Mouse (Mus musculus) heart, embryonic 12.5 days (tissue): Measurements from ENCODE around the gene Ccl6. TPM values are rescaled to one million over a fixed set of nuclear protein-coding genes. Genes with fewer than 3 reads are reported as not detected.

Source experiments
- ATAC-seq: fragments of 200-750 bp; cut with Nextera tagmentation; 2 replicates; pipeline ENCODE4 v1.8.0; 2017; ENCODE audit warnings: moderate TSS enrichment, moderate library complexity; ENCODE audit not compliant: insufficient number of reproducible peaks, low FRiP score
- H3K27ac ChIP-seq: fragments of 300-500 bp; sonication (generic); 2 replicates; pipeline ENCODE4 v1.5.1; 2016; ENCODE audit warnings: mild to moderate bottlenecking, moderate library complexity; ENCODE audit not compliant: poor library complexity, severe bottlenecking
- H3K27me3 ChIP-seq: fragments of 300-500 bp; sonication (generic); replicated peaks from 2 replicates; pipeline ENCODE4 v1.6.1; 2016; ENCODE audit warnings: mild to moderate bottlenecking, moderate library complexity
- H3K36me3 ChIP-seq: fragments of 300-500 bp; sonication (generic); 2 replicates; pipeline ENCODE4 v1.6.1; 2016; ENCODE audit warnings: mild to moderate bottlenecking, moderate library complexity
- H3K4me1 ChIP-seq: fragments of 300-500 bp; sonication (generic); replicated peaks from 2 replicates; pipeline ENCODE4 v1.6.1; 2016; ENCODE audit warnings: mild to moderate bottlenecking
- H3K4me2 ChIP-seq: fragments of 300-500 bp; sonication (generic); 2 replicates; pipeline ENCODE4 v1.6.1; 2016; ENCODE audit warnings: mild to moderate bottlenecking, moderate library complexity
- H3K4me3 ChIP-seq: fragments of 300-500 bp; sonication (generic); 2 replicates; pipeline ENCODE4 v1.5.1; 2016; ENCODE audit warnings: mild to moderate bottlenecking
- H3K9ac ChIP-seq: fragments of 300-500 bp; sonication (generic); 2 replicates; pipeline ENCODE4 v1.6.1; 2016; ENCODE audit warnings: mild to moderate bottlenecking, moderate library complexity
- H3K9me3 ChIP-seq: fragments of 300-500 bp; sonication (generic); replicated peaks from 2 replicates; pipeline ENCODE4 v1.6.1; 2016; ENCODE audit warnings: mild to moderate bottlenecking, moderate library complexity
- WGBS: fragments of 180-500 bp; shearing (Covaris S2); methylation state at CpG from one replicate; pipeline ENCODE4 v1.1.7; 2016; 5-methylcytosine and 5-hydroxymethylcytosine counted together
- polyA plus RNA-seq: library from polyadenylated mRNA; unstranded; fragments of >200 nt; fragmentation: Nextera tagmentation; extraction: Ambion mirVana; gene quantifications from 2 replicates; pipeline ENCODE4 v1.2.1, GENCODE M21; 2016

Ccl6 gene
- polyA plus RNA-seq, 1 experiment from 2014 or later = 1.5 TPM

DNA sequence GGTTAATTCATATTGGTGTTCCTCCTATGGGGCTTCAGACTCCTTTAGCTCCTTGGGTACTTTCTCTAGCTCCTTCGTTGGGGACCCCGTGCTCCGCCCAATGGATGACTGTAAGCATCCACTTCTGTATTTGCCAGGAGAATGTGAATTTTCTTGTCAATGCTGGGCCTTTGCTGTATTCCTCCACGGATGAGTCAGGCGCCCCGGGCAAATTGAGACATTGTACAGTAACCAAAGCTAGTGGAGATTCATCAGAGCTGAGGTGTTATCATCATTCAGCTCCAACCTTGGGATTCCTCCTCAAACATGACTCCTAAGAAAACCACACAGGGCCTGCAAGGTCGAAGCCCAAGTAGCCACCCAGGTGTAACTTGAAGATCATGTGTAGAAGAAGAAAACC is 4.9 kb upstream of the Ccl6 start:
- H3K27ac ChIP-seq = no peak overlapping the region

DNA sequence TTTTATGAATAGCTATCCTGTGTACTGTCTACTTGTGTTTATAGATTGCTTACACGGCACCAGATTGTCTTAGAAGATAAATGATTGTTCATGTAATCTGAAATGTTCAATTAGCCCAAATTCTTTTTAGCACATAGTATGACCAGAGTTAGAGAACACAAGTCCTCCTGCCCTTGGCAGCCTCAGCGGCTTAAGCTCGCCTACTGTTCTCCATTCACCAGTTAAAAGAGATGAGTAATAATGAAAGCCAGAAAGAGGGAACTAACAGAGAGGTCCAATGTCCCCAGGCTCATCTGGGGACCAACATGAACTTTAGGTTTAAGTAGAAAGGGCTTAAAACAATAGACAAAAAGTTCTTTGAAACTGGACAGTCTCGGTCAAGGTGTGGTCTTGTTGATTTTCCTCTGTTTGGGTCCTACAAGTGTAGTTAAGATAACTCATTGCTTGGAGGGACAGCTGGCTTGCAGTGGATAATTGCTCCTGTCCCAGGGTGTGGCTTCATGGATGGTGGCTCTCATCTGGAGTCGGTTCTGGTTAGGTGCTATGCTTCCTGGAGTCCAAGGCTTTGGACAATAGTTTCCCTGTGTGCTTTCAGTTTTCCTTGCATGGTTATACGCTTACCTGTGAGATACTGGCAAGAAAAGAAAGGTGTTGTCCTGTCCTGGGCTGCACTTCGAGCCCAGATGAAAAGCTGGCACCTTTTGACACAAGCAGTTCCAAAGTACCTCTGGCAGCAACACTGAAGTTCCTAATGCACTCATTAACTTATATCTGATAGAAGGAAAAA is 3.0 kb upstream of the Ccl6 start:
- no peak for ATAC-seq
- H3K27me3 ChIP-seq = no peaks in the 10 kb centered on the region
- 80% methylated on average over 7 of the region's 7 CpGs for WGBS
- no peak overlapping the region for H3K4me3 ChIP-seq
- H3K4me1 ChIP-seq = no peaks in the 10 kb centered on the region
- H3K9ac ChIP-seq = no peak overlapping the region
- no peaks in the 10 kb centered on the region for H3K9me3 ChIP-seq
- H3K36me3 ChIP-seq = no peaks in the 10 kb centered on the region
- no peak overlapping the region for H3K4me2 ChIP-seq
- no peak overlapping the region for H3K27ac ChIP-seq

More for the DNA sequence above, 4.9 kb upstream of the Ccl6 start:
- ATAC-seq = no peak
- H3K9ac ChIP-seq = no peak overlapping the region
- 85% methylated on average over 7 of the region's 7 CpGs for WGBS
- H3K4me2 ChIP-seq = no peak overlapping the region
- H3K27me3 ChIP-seq = no peaks in the 10 kb centered on the region
- H3K9me3 ChIP-seq = no peaks in the 10 kb centered on the region
- no peak overlapping the region for H3K4me3 ChIP-seq
- H3K4me1 ChIP-seq = no peaks in the 10 kb centered on the region
- no peaks in the 10 kb centered on the region for H3K36me3 ChIP-seq

DNA sequence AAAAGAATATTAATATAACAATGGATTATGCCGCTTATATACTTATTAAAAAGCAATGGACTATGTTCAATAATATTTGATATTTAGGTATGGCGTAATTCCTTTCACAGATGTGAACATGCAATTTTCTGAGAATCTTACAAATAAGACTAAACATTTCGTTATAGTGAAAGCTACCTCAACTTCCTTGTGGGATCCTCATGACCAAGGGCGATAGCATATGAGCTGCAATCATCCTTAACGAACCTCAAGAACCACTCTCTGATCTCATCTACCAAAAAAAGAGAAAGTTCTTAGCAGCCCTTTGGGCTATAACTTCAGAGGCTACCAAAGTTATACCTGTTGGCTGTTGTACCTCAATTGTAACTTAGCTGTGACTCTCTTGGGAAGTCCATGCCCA is 566 bp upstream of the Ccl6 start:
- Histone ChIP-seq H3K36me3 (no peaks in the 10 kb centered on the region), H3K27ac (no peak overlapping the region), H3K27me3 (0 out of 2 replicates have a peak, but pooled peaks cover 3% of the 10 kb centered on the region), H3K4me2 (no peak overlapping the region), H3K9ac (no peak overlapping the region), H3K4me3 (no peak overlapping the region), H3K9me3 (no peaks in the 10 kb centered on the region), H3K4me1 (no peaks in the 10 kb centered on the region)
- WGBS = 79% methylated on average over 5 of the region's 5 CpGs
- no peak for ATAC-seq

DNA sequence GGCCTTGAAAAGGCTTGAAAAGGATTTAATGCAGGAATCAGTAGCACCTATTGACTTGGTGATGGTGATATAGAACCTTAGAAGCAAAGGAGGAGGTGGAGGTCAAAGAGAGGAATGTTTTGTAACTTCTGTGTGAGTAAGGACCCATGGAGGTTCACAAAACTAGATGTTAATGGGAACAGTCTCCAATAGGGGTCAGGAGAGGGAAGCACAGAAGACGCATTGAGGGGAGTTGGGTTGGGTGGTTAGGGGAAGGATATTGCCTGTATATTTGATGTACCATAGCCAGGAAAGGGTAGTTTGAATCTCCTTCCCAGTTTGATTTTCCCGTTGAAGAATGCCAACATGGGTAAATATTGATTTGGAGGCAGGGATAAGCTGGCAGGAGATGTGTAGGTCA is 8.7 kb downstream of the Ccl6 start:
- WGBS = 58% methylated on average over 2 of the region's 2 CpGs
- Histone ChIP-seq H3K9ac (no peak overlapping the region), H3K27ac (no peak overlapping the region), H3K4me3 (no peak overlapping the region), H3K9me3 (no peaks in the 10 kb centered on the region), H3K36me3 (no peaks in the 10 kb centered on the region), H3K4me1 (no peaks in the 10 kb centered on the region), H3K27me3 (0 out of 2 replicates have a peak, but pooled peaks cover under 1% of the 10 kb centered on the region), H3K4me2 (no peak overlapping the region)
- no peak for ATAC-seq

DNA sequence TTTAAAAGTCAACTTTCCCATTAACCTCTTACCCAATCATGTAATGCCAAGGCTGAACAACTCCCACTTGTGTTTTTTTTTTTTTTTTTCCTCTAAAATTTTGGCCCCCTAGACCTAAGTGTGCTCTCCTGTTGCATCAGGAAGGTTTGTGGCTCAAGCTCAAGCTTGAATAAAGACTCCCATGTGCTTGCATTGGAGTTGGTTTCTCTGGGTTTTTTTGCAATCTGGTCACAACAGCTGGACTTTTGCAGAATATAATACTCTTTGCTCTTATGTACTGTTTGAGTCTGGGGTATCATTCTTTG is 9.5 kb downstream of the Ccl6 start:
- Histone ChIP-seq H3K4me2 (no peak overlapping the region), H3K27me3 (no peaks in the 10 kb centered on the region), H3K4me3 (no peak overlapping the region), H3K4me1 (no peaks in the 10 kb centered on the region), H3K36me3 (no peaks in the 10 kb centered on the region), H3K9ac (no peak overlapping the region), H3K9me3 (no peaks in the 10 kb centered on the region), H3K27ac (no peak overlapping the region)
- no peak for ATAC-seq

DNA sequence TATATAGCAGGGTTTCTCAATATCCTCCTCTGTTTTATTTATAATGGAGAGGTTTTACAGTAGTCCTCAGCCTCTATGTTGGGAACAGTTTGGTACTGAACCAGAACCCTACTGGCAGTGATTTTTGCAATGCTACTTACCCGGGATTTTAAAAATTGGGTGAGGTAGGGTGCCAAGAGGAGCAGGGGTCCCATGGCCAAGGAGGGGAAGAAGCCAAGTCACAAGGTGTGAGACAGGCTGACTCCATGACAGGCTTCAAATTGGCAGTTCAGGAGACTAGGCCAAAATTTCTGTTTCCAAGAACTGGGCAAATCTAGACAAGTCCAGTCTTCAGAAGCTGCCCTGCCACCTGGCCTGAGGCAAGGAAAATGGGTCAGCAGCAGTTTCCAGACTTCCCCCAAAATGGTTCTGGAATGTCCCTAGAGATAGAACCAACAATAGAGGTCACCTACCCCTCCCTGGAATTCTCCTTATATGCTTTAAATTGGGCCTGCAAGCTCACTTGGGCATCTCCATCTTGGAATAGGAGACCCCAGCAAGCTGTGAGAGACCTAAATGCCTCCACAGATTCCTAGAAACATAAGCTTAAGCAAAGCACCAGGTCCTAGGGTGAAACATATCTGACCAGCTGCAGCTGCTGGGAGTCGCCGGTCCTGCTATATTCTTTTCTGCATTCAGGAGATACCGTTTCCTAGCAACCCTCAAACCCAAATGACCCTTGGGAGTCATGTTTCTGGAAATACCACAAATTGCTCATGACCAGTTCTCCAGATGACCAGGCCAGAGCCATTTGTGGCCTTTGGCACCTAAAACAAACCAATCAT is 10.0 kb downstream of the Ccl6 start:
- ATAC-seq = no peak

DNA sequence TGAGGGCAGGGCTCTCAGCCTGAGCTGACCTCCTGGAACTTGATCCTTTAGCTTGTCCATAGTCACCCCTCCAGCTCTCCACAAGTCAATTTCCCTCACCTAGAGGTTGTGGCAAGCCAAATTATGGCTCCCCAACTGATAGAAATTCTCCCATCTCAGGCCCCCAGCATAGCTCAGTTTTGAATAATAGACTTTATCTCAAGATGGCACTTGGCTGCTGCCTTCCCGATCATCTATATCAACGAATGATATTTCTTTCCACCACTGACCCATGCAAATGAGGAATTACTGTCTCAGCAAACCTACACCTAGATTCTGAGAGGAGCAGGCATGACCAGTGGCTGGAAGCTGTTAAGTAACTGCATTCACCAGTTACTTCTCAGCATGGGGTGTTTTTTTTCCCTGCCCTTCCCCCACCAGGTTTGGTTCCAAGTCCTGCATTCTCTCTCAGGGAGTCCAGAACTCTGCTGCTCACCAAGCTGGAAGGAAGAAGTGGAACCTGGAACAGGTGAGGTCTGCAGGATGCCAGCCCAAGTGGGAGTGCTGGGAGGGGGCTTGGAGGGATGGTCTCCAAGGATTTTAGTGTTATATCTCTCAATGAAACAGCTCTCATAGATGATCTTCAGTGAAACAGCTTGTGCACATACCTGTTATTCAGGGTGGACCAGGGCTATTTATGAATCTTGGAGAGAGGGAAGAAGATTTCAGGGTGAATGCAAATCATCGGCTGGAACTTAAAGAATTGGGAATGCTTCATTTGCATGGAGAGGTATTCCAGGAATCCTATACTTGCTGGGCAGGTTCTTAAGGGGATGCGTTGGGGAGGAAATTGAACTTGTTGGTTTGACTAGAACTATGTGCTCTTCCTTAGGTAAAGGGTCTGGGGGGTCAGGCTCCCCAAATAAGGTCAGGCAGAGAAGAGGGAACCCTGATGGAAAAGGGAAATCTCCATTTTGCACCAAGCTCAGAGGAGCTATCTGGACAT is 11.0 kb downstream of the Ccl6 start:
- H3K4me1 ChIP-seq = no peaks in the 10 kb centered on the region
- ATAC-seq = no peak
- H3K27me3 ChIP-seq = no peaks in the 10 kb centered on the region
- 74% methylated on average over 4 of the region's 4 CpGs for WGBS
- no peaks in the 10 kb centered on the region for H3K9me3 ChIP-seq
- no peak overlapping the region for H3K9ac ChIP-seq
- H3K36me3 ChIP-seq = no peaks in the 10 kb centered on the region
- H3K4me3 ChIP-seq = no peak overlapping the region
- H3K4me2 ChIP-seq = no peak overlapping the region
- H3K27ac ChIP-seq = no peak overlapping the region

More for the DNA sequence above, 10.0 kb downstream of the Ccl6 start:
- WGBS = 43% methylated on average over 4 of the region's 4 CpGs
- Histone ChIP-seq H3K9ac (no peak overlapping the region), H3K4me1 (no peaks in the 10 kb centered on the region), H3K9me3 (no peaks in the 10 kb centered on the region), H3K27ac (no peak overlapping the region), H3K36me3 (no peaks in the 10 kb centered on the region), H3K27me3 (no peaks in the 10 kb centered on the region), H3K4me2 (no peak overlapping the region), H3K4me3 (no peak overlapping the region)

DNA sequence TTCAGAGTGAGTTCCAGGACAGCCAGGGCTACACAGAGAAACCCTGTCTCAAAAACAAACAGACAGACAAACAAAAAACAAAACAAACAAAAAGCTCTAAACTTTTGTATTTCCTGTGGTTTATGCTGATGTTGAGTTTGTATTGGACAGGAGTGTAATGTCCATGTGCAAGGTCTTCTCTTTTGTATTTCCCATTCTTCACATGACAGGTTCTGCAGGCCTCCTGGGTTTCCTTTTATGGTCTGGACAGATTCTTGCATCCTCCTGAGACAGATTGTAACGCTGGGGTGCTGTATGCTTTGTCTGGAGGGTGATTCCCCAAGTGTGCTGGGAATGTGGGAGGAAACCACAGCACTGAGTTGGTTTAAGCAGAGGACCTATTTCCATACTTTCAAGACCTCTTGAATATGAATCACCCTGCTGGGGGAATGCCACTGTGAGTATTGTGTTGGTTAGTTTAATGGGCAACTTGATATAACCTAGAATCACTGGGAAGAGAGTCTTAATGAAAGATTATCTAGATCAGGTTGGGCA is 12.1 kb downstream of the Ccl6 start:
- Histone ChIP-seq H3K27ac (no peak overlapping the region), H3K27me3 (no peaks in the 10 kb centered on the region), H3K9ac (no peak overlapping the region), H3K36me3 (no peaks in the 10 kb centered on the region), H3K9me3 (no peaks in the 10 kb centered on the region), H3K4me2 (no peak overlapping the region), H3K4me3 (no peak overlapping the region), H3K4me1 (no peaks in the 10 kb centered on the region)
- 55% methylated on average over 1 of the region's 1 CpGs for WGBS
- ATAC-seq = no peak

DNA sequence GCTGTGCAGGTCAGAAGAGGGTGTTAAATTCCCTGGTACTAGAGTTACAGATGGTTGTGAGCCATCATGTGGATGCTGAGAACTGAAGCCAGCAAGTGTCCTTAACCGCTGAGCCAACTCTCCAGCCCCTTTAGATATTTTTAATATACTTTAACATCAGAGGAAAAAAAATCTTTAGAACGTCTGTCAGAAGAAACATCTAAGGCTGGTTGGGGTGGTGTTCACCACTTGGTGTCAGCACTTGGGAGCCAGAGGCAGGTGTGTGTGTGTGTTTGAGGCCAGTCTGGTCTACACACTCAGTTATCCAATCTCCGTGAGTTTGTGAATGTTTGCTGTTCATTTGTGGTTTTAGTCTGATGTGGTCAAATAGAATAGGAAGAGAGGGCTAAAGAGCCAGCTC is 13.9 kb downstream of the Ccl6 start:
- 71% methylated on average over 3 of the region's 3 CpGs for WGBS
- no peak overlapping the region for H3K4me2 ChIP-seq
- H3K27ac ChIP-seq = no peak overlapping the region
- no peak overlapping the region for H3K4me3 ChIP-seq
- no peak for ATAC-seq
- no peaks in the 10 kb centered on the region for H3K27me3 ChIP-seq
- H3K4me1 ChIP-seq = no peaks in the 10 kb centered on the region
- no peaks in the 10 kb centered on the region for H3K36me3 ChIP-seq
- H3K9me3 ChIP-seq = no peaks in the 10 kb centered on the region
- H3K9ac ChIP-seq = no peak overlapping the region

DNA sequence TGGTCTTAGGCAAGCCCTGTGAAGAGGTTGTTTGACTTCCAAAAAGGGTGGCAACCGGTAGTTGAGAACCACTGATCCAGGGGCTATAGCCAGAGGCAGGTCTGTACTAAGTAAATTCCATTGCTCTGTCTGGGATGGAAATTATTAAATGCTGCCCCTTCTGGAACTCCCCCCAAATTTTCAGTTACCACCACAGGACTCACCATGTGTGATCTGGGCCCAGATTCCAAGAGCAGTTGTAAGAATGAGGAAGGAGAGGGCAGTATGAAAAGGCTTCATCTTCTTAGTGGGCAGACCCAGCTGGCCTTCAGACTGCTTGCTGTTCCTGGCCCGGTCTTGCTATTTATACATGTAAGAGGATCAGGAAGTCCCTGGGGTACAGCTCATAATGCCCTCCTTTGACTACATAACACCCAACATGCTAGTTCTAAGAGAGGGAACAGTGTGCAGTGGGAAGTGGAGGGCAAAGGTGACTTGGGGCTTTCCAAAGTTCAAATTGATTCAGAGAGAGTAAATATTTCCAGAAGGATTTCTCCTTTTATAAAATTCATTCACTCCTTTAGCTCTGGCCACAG is 14.6 kb downstream of the Ccl6 start, which contains the start of gene Ccl9:
TSS of gene Ccl9 (minus strand) at position 451 of the 575 bp plus-strand sequence.
- Histone ChIP-seq H3K27ac (no peak within 1 kb of the TSS), H3K27me3 (no peaks in the 10 kb centered on the region), H3K36me3 (no peaks in the 10 kb centered on the region), H3K4me2 (no peak within 1 kb of the TSS), H3K9ac (no peak within 1 kb of the TSS), H3K9me3 (no peaks in the 10 kb centered on the region), H3K4me1 (no peaks in the 10 kb centered on the region), H3K4me3 (no peak within 1 kb of the TSS)
- ATAC-seq = no peak
- WGBS = 66% methylated on average over 2 of the region's 2 CpGs
